Mouse (Mus musculus) liver, postnatal 0 days (tissue): Measurements from ENCODE around the gene Dgke.

ENCODE experiments used
- CTCF ChIP-seq: sonication (generic); IDR thresholded peaks from 2 replicates; pipeline ENCODE4 v1.5.1; 2016; ENCODE audit warnings: antibody characterized with exemption, low read depth
- EP300 ChIP-seq: IDR thresholded peaks from 2 replicates; pipeline ENCODE4 v1.6.1; 2016; ENCODE audit warnings: antibody characterized with exemption, low read depth, mild to moderate bottlenecking

GRCm38 (mm10) chr11:89069303-89069702 is 2.7 kb upstream of the Dgke start:
- TF ChIP-seq CTCF: peak; percentile 86
- TF ChIP-seq EP300: no peak
